Mouse (Mus musculus) left cerebral cortex, adult 8-10 months (tissue): ENCODE data around the gene Mst1. TPM values are rescaled to one million over a fixed set of nuclear protein-coding genes. Genes with fewer than 3 reads are reported as not detected.

Source experiments
- DNase-seq, 2 experiments: peaks; one replicate each; pipeline ENCODE4 v3.0.0; 2022; ENCODE audit warnings: low spot score in 2 of 2
- total RNA-seq, 4 experiments: library from RNA; stranded (reverse); gene quantifications; 2 replicates each; pipeline ENCODE4 v1.2.4; 2022

Gene Mst1
- total RNA-seq, result not detected

GRCm38 (mm10) chr9:108080168-108080567 is at the start of gene Mst1:
Gene Mst1, plus strand, starts transcription at chr9:108080436.
- no peak for DNase-seq

- no peak for DNase-seq
These were observed 48.1 kb upstream of the Mst1 start for GRCm38 (mm10) chr9:108032126-108032525.

GRCm38 (mm10) chr9:108035331-108036156 is 44.7 kb upstream of the Mst1 start:
- DNase-seq, result no peak

- DNase-seq, result no peak
These were observed 35.3 kb upstream of the Mst1 start for GRCm38 (mm10) chr9:108044751-108045492.

- DNase-seq, result no peak
These were observed 33.7 kb upstream of the Mst1 start for GRCm38 (mm10) chr9:108046582-108046981.

GRCm38 (mm10) chr9:108047601-108048565 is 32.4 kb upstream of the Mst1 start:
- no peak for DNase-seq

- DNase-seq, result no peak
These were observed 31.7 kb upstream of the Mst1 start for GRCm38 (mm10) chr9:108048566-108048955.

GRCm38 (mm10) chr9:108049016-108049455 is 31.2 kb upstream of the Mst1 start, which contains the start of gene Gmppb:
Gene Gmppb, plus strand, starts transcription at chr9:108049242.
- DNase-seq, result peak; percentile 84 to 97

GRCm38 (mm10) chr9:108049561-108050251 is 30.5 kb upstream of the Mst1 start:
- no peak for DNase-seq

- DNase-seq, result no peak
These were observed 28.9 kb upstream of the Mst1 start for GRCm38 (mm10) chr9:108051184-108051930.

- DNase-seq, result no peak
These were observed 28.4 kb upstream of the Mst1 start for GRCm38 (mm10) chr9:108051931-108052220.

- no peak for DNase-seq
These were observed 27.8 kb upstream of the Mst1 start for GRCm38 (mm10) chr9:108052411-108052810.

- DNase-seq, result peak; percentile 92 to 98
These were observed 27.2 kb upstream of the Mst1 start, which contains the start of gene Amigo3 for GRCm38 (mm10) chr9:108052885-108053664. Gene Amigo3, plus strand, starts transcription at chr9:108053159.

- DNase-seq, result no peak
These were observed 26.5 kb upstream of the Mst1 start for GRCm38 (mm10) chr9:108053665-108054225.

- DNase-seq, result no peak
These were observed 25.8 kb upstream of the Mst1 start for GRCm38 (mm10) chr9:108054331-108055040.

GRCm38 (mm10) chr9:108055061-108055460 is 25.2 kb upstream of the Mst1 start:
- no peak for DNase-seq

GRCm38 (mm10) chr9:108055661-108056237 is 24.5 kb upstream of the Mst1 start:
- DNase-seq, result no peak
